Mouse (Mus musculus) mesoderm, embryonic 11.5 days (tissue): ENCODE measurements around the gene Naa10.
A peak's percentile ranks its signal among the peaks of the same experiment; 100 is the strongest.

Source experiments
- DNase-seq: peaks from one replicate; pipeline ENCODE4 v3.0.0-alpha.2; 2012; ENCODE audit warnings: low read depth, low spot score

Gene Naa10

GRCm38 (mm10) chrX:73921823-73922549 is at the start of gene Naa10, which contains the start of gene Arhgap4:
TSS of gene Naa10 (minus strand) at chrX:73921944.
TSS of gene Arhgap4 (minus strand) at chrX:73921870.
- peak; percentile 88 for DNase-seq

- DNase-seq: no peak
Observed at GRCm38 (mm10) chrX:73970781-73971180, 49.0 kb upstream of the Naa10 start.

- DNase-seq: no peak
Observed at GRCm38 (mm10) chrX:73969729-73970128, 48.0 kb upstream of the Naa10 start.

GRCm38 (mm10) chrX:73969167-73969566 is 47.4 kb upstream of the Naa10 start:
- no peak for DNase-seq

GRCm38 (mm10) chrX:73967177-73968075 is 45.7 kb upstream of the Naa10 start:
- peak; percentile 93 for DNase-seq

- peak; percentile 85 for DNase-seq
Observed at GRCm38 (mm10) chrX:73966248-73967176, 44.8 kb upstream of the Naa10 start, which contains the start of gene Hcfc1. TSS of gene Hcfc1 (minus strand) at chrX:73966357.

GRCm38 (mm10) chrX:73965307-73965706 is 43.6 kb upstream of the Naa10 start:
- peak; percentile 20 for DNase-seq

- no peak for DNase-seq
Observed at GRCm38 (mm10) chrX:73964363-73964762, 42.6 kb upstream of the Naa10 start.

GRCm38 (mm10) chrX:73954988-73955387 is 33.2 kb upstream of the Naa10 start:
- DNase-seq: no peak

- no peak for DNase-seq
Observed at GRCm38 (mm10) chrX:73952603-73953002, 30.9 kb upstream of the Naa10 start.

- no peak for DNase-seq
Observed at GRCm38 (mm10) chrX:73949341-73949740, 27.6 kb upstream of the Naa10 start.

GRCm38 (mm10) chrX:73948647-73949046 is 26.9 kb upstream of the Naa10 start:
- peak; percentile 72 for DNase-seq

- DNase-seq: no peak
Observed at GRCm38 (mm10) chrX:73946896-73947295, 25.2 kb upstream of the Naa10 start.

GRCm38 (mm10) chrX:73942294-73942693 is 20.6 kb upstream of the Naa10 start:
- no peak for DNase-seq

- no peak for DNase-seq
Observed at GRCm38 (mm10) chrX:73941860-73942259, 20.1 kb upstream of the Naa10 start.

- no peak for DNase-seq
Observed at GRCm38 (mm10) chrX:73931871-73932270, 10.1 kb upstream of the Naa10 start.

GRCm38 (mm10) chrX:73930402-73931062 is 8.8 kb upstream of the Naa10 start, which contains the start of gene Renbp:
TSS of gene Renbp (minus strand) at chrX:73930850.
- peak; percentile 77 for DNase-seq

GRCm38 (mm10) chrX:73922550-73922882 is 772 bp upstream of the Naa10 start:
- no peak for DNase-seq

- no peak for DNase-seq
Observed at GRCm38 (mm10) chrX:73921285-73921822, 390 bp downstream of the Naa10 start.

- no peak for DNase-seq
Observed at GRCm38 (mm10) chrX:73918631-73919030, 3.1 kb downstream of the Naa10 start.

- DNase-seq: no peak
Observed at GRCm38 (mm10) chrX:73916945-73917344, 4.8 kb downstream of the Naa10 start.
